Mouse (Mus musculus) gastrocnemius, adult 8-10 months (tissue): Measurements from ENCODE around the gene Reln. TPM values are rescaled to one million over a fixed set of nuclear protein-coding genes. Genes with fewer than 3 reads are reported as not detected.

Experiments used
- DNase-seq, 2 experiments: peaks; one replicate each; pipeline ENCODE4 v3.0.0; 2022; ENCODE audit warnings: low spot score in 2 of 2
- total RNA-seq, 4 experiments: library from RNA; stranded (reverse); gene quantifications; 2 replicates each; pipeline ENCODE4 v1.2.4; 2022

Gene Reln
- total RNA-seq, 4 experiments from 2014 or later, result 1.3 to 4.9 (median 2.4) TPM

DNA sequence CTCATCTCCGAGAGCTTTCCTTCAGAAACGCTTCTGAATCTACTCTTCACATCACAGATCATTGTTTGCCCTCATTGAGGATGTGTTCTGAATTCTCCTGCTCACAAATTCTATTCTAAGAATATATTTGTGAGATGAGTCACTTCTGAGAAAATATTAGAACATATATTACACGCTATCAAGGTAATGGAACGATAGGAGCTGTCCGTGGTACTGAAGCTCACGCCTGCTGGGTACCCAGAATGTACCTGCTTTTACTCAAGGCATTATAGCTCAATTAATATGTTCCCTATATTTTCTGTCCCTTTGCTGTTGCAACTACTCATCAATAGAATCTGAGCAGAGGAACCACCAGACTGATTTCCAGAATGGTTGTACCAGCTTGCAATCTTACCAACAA lies 107.7 kb downstream of the Reln start:
- DNase-seq, result no peak

DNA sequence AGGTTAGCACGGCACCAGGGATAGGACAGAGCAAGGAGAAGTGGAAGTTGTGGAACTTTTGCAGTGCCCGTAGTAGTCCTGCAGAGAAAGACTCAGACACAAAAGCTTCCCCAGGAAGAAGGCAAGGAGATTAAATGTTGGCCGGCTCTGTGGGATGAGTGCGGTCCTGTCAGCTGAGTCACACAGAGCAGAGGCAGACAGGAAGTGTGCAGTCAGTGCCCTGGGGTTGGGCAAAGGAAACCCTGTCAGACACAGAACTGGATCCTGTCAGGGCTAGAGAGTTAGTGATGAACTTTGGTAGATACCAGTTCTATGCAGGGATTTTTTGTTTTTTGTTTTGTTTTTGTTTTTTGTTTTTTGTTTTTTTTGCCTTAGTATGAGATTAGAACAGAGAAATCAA lies 120.0 kb downstream of the Reln start:
- no peak for DNase-seq

DNA sequence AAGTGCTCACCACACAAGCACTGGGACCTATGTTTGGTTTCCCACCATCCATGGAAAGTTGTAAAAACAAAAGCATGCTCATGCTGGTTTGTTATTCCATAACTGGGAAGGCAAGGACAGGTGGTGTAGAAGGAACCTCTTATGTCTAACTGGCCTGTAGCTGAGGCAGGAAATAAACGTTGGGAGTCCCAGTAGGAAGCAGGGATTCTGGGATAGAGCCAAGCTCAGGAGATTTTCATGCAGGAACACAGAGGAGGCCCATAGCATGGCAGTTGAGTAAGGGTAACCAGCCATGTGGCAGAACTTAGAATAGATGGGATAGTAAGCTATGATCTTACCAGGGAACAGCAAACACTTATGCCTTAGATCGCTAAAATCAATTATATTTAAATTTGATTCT lies 120.6 kb downstream of the Reln start:
- DNase-seq, result no peak

DNA sequence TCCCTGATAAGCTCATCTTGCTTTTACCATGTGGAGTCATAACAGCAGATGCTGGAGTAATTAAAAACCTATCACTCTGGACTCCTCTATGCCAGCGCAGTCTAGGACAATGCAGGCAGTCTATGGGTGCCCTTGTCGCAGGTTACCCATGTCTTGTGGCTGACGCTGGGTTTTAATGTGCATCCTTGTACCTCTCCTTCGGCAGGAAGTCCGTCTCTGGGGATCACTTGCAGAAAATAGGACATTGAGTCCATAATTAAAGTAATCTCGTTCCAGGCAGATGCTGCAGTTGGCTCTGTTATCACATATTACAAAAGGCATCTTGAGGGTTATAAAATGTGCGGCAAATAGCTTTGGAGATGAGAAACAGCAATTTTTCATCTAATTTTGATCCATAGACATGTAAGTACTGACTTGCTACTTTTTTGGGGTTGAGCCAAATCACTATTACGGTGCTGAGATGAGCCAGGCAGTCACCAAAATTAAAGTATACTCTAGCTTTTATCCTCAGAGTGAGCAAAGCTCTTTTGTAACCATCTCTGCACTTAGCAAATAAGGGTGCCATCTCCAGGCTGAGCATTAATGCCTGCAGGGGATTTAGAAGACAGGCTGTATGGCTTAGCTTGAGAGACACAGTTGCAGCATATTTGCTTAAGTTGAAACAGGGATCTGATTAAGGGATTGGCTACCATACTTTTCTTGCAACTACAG lies 136.0 kb downstream of the Reln start:
- no peak for DNase-seq

DNA sequence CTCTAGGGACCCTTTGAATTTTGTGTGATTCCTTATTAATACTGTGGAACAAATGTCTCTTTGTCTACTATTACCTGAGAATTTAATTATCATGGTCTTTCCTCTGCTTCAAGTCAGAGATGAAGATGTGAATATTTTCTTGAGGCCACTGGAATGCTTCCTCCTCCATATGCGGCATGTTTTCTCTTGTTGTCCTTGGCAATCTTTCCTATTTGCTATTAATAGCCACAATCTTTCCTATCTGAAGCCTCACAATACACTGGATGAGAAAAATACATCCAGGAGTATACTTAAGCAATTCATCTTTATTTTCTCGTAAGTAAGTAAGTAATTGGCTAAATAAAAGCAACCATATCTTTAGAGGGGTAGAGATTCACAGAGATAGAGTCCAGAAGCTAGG lies 146.6 kb downstream of the Reln start:
- DNase-seq, result no peak

DNA sequence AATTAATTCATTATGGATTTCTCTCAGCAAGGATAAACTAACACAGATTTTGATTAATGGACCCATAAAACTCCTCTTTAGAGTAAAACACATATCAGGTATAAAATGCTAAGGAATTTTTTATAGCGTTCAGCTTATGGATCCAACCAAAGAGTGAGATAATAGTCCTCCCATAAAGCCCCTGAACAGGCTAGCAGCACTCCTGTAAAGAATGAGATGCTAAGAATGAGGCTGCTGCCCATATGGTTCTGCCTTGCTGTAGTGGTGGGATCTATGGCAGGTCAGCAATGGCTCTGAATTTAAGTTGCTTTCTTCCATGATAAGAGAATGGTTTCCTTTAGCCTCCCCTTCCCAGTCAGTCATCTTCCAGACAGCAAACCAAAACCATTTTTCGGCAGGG lies 147.6 kb downstream of the Reln start:
- no peak for DNase-seq

DNA sequence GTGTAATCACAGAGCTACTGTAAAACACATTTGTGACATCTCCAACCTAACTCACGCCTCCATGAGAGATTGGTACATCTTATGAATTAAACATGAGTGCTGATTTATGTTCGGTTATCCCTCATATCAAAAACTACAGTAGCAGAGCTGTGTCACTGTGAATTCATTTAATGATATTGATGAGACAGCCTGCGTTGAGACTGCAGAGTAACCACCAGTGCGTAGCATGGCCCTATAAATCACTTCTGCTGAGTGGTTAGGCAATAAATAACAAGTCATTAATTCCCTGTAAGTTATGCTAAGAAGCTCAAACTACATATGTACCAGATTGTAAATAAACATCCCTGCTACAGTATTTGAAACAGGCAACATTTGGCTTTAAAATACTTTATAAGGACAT lies 148.0 kb downstream of the Reln start:
- no peak for DNase-seq

DNA sequence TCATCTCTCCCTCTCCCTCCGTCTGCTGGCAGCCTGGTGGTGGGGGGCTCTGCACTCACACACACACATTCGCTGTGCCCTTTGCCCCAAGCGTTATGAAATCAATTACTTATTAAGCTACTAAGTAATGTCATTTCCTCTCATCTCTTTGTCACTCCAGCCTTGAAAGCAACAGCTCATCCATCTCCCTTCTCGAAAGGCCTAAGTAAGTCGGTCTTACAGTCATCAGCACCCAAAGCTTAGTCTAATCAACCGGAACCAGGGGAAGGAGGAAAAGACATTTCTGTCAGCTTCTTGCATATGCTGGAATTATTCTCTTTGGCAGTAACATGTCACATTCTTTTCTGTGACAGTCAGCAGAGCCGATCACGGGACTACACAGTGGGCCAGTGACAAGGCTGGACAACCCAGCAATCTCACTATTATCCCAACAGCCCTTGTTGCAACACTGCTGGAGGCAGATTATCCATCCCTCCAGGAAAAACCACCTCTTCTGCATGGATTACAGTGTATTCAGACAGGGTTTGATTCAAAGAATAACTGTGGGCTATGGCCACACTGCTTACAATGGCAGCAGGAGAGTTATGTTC lies 149.1 kb downstream of the Reln start:
- DNase-seq, result no peak

DNA sequence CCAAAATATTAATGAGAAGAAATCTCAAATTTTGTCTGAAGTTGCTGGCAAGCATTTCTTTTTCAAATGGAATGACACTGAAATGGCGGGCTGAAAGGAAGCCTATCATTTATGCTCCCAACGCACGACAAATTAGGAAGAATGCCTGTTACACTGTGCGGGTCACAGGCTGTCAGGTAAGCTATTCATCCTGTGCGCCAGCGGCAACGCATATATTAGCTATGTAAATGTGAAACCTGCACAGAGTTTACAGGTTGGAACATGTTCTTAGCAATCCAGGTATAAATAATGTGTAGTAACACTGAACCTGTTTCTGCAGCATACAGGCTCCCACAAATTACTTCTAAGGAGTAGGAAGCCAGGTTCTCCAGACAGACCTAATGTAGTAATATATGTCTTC lies 152.7 kb downstream of the Reln start:
- no peak for DNase-seq

DNA sequence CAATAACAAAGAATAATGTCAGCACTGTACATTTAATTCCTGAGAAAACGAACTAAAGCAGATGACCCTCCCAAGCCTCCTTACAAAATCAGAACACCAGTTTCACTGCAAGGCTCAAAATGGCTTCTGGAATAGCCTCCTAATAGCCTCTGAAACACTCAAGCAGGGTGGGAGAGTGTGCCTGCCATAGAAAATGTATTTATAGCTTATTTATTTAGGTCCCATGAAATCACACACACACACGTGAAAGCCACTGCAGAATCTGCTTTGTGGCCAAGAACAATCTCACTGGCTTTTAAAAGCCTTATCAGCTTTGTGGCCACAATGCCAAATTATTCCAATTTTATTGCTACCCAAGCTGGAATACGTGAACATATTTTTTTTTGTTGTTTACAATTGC lies 154.2 kb downstream of the Reln start:
- DNase-seq, result no peak

DNA sequence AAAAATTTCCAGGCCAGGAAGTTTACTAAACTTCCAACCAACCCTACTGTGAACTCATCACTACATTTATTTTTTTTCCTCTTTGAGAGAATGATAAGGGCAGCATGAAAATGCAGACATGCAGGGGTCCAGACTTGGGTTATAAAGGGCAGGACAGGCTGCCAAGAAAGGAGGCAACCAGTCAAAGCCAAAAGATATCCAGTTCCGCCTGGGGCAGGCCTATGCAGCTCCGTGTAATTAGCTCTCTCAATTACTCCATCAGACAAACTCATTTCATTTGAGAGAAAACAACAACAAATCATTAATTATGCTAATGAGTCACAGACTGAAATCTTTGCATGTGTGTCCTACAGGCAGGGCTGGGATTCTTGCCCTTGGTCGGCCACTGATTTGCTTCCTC lies 156.9 kb downstream of the Reln start:
- DNase-seq, result no peak

DNA sequence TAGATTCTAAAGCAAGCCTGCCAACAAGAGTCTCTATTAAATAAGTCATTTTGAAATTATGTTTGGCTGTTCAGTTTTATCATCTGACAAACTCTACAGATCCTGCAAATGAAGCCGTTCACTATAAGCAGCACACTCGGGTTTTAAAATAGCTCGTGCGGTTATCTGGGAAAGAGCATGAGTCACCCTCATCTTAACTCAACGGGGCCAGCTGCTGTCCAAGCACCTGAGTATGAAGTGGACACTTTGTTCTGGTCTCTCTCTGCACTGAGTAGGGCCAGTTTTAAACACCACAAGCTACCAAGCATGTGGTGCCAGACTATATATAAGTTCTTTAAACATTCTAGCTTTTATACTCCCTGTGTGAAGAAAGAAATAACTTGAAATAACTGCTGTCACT lies 168.0 kb downstream of the Reln start:
- no peak for DNase-seq

DNA sequence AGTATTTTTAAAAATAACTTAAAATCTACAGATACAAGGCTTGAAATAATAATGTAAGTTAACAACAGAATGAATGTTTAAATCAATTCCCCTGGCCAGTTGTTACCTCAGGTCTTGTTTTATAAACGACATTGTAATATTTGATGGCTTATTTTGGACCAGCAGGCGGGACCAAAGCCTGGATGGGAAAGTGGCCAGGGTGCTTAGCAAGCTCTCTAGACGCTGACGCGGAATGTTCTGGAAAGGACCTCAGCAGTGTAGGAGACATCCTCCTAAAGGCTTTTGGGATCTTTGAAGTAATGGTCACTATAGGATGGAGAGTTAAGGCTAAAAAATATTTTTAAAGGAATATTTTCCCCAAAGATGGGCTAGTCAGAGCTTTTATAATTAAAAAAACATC lies 173.2 kb downstream of the Reln start:
- DNase-seq, result no peak

DNA sequence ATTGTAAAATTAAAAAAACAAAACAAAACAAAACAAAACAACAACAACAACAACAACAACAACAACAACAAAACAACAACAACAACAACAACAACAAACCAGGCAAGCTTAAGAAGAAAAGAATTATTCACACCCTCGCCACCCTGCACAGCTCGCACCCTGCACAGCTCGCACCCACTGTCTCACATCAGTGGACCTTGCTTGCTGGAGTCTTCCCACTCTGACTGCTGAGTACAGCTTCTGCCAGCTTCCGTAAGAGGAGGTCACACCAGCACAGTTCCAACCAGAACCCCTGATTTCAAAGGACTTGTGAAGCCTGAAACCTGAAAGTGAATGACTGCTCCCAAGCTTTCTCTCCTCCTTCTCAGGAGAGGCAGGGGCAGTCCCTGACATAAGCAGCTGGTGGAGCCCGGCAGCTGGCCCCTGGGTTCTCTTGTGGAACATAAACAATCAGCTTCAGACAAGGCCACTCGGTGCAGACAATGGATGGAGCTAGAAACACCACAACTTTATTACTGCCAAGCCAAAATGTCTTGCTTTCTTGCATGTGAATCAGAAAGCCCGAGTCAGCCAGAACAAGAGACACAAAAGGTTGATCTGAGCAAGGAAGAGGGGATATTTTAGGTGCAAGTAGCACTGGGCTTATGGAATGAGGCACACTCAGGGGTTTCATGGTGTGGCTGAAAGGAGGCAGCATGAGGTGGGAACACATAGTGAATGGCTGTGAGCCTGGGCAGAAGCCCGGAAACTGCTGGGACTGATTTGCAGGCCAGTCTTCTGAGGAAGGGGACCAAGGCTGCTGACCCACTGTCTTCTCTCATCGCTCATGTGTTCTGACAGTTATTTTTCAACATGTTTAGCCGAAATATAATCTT lies 180.2 kb downstream of the Reln start:
- DNase-seq, result no peak

DNA sequence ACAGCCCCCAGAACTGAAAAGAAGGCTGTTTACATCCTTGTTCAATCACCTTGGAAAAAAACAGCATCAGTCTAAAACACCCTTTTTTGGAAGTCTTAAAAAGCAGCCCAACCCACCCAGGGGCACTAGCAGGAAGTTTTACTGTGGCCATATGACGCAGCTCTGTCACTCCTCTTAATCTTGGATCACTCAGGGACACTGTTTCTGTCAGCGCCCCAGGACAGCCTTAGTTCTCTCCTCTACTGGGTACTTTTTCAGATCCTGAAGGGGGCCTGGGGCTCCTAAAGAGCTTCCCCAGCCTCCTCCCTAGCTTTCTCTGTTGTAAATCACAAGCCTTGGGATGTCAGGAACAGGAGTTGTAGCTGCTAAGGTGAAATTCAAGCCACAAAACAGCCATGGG lies 183.6 kb downstream of the Reln start:
- no peak for DNase-seq

DNA sequence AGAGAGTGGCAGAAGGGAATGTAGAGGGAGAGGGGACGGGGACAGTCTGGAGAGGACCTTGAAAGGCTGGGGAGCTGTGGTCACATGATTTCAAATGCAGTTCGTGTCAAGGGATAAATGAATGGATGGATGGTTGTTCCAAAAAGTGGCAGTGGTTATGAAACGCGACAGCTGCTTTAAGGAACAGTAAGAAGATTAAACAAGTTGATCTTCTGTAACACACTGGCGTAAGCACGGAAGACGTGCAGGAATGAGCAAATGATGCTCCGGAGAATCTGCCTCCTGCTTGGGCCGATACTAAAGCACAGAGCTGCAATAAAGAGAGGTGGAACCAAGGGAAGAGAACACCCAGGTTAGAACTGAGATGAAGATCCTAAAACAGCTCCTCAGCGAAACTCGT lies 185.7 kb downstream of the Reln start:
- no peak for DNase-seq

DNA sequence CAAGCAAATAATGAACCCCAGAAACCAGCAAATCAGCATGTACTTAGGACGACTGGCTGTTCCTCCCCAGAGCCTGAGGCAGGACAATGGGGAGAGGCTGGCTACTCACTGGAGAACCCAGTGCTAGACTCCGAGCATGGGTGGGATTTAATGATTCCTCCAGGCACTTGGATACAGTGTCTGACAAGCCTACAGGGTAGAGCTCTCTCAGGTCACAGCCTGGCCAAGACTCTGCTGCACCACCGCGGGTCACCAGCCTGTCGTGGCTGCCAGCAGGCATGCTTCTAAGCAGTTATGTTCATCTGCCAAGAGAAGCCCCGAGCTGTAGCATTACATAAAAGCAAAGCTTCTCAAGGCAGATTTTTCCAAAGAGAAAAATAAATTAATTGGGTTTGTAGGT lies 190.9 kb downstream of the Reln start:
- no peak for DNase-seq

DNA sequence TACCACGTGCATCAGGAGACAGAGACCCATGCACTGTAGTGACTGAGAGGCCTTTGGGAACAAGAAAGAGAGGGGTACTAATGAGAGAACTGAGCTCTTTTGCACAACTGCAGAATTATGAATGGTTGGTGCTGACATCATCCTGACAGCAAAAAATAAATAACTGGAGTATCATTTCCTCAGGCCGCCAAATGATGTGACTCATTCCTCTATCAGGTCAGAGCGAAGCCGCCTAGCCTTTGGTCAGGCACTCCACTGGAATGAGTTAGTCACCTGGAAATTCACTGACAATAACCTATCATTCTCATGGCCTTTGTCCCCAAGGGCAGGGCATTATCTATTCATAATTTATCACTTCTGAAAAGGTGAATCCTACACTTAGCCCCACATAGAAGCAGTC lies 202.7 kb downstream of the Reln start:
- no peak for DNase-seq

DNA sequence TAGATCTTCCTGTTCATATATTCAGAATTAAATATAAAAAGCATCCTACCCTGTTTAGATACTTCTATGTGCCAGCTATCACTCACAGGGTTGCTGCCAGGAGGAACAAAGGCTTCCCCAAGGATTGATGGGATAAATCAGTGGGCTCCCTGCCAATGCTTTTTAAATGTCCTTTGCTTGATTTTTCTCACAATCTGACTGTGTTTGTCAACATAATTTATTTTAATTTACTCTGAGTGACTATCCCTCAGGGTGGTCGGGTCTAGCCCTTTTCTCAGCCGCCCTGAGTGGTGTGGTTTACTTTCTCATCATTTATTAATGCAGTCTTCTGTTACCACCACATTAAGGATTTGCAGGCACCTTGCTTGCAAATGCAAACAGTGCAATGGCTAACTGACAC lies 205.5 kb downstream of the Reln start:
- no peak for DNase-seq

DNA sequence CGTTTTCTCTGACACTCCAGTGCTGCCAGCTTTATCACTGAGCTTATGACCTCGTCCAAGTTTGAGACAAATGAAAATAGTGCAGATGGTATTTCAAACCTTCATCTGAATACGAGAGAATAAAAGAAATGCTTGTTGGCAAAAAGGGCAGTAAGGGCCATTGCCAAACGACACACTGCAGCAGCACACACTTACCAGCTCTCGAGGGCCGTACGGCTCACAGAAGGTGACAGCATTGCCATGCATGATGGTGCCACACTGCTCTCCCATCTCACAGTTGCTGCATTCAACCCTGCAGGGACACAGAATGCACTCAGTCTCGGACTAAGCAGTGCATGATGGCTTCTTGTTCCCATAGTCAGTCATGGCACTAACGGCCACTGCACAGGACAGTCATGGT lies 210.1 kb downstream of the Reln start:
- no peak for DNase-seq

DNA sequence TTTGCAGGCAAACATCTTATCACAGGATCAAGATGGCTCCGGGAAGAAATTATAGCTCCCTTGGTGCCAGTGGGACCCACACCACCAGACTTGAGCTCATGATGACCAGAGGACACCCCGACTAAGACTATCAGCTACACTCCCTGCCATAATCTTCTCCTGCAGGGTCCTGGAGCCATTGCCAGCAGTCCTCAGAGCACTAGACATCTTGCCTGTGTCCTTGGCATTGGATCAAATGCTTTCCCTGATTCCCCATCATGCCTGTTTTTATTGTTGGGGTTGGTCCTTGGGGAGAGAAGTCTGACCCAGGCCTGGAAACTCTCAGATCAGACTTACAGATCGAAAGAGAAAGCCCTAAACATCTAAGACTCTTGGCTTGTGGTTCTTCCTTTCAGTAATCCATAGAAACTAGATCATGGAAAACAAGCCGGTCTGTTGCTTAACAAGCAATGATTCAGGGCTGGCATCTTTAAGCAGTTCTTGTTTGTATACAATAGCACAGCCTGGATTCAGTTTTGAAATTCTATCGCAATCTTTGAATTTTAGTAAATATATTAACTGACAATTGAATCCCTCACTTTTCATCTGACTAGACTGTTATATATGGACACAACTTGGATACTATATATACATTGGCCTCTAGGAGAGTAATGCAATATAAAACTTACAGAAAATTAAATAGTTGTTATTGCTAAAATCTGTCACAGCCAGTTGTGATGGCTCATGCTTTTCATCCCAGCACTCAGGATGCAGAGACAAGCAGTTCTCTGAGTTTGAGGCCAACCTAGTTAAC lies 212.6 kb downstream of the Reln start:
- DNase-seq, result no peak

DNA sequence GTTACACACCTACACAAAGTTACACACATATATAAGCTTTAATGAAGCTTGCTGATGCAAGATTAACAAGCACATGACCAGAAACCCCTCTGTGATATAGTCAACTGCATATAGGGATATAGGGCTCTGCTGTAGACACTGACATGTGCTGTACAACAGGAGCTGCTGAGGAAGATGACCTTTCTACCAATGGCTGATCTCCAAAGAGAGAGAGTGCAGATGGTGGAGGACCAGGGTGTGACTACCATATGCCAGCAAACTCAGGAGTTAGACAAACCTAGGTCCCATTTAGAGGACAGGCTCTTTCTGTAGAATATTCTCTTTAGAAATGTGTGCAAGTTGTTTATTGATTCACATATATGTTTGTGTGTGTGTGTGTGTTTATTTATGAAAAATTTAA lies 216.9 kb downstream of the Reln start:
- DNase-seq, result no peak
